Mouse (Mus musculus) CH12.LX (cell line): ENCODE measurements at regions not wholly inside any gene's neighbourhood (a gene's known extent, or its start where the extent isn't known, plus 50 kb on each side); places are given as distances from the start of the nearest gene placed in this dataset.

Source experiments
- DNase-seq: peaks from one replicate; pipeline ENCODE4 v3.0.0-alpha.2; 2013; ENCODE audit errors: extremely low read depth
- H3K27ac ChIP-seq: 2 replicates; pipeline ENCODE4 v1.5.1; 2012; ENCODE audit warnings: low read depth, mild to moderate bottlenecking, control low read depth, moderate library complexity; ENCODE audit not compliant: insufficient read depth
- H3K27me3 ChIP-seq: replicated peaks from 2 replicates; pipeline ENCODE3; 2012; ENCODE audit warnings: inconsistent platforms
- H3K36me3 ChIP-seq, 2 experiments: replicated peaks in 1 of 2; 2 replicates each; pipeline versions ENCODE3 to v1.6.1; 2012; ENCODE audit warnings: inconsistent platforms in 1 of 2, low read length in 1 of 2, mild to moderate bottlenecking in 1 of 2, mixed read lengths in 1 of 2, moderate library complexity in 1 of 2; ENCODE audit not compliant: control insufficient read depth in 1 of 2, insufficient read depth in 1 of 2
- H3K4me1 ChIP-seq, 2 experiments: 2 replicates each; pipeline ENCODE4 v1.6.1; 2012; ENCODE audit warnings: inconsistent platforms in 1 of 2, moderate library complexity in 1 of 2; ENCODE audit not compliant: insufficient read depth in 2 of 2, control insufficient read depth in 1 of 2
- H3K4me2 ChIP-seq: 2 replicates; pipeline ENCODE4 v1.6.1; 2012; ENCODE audit warnings: low read depth, mild to moderate bottlenecking, control low read depth; ENCODE audit not compliant: poor library complexity, insufficient read depth, severe bottlenecking
- H3K4me3 ChIP-seq, 3 experiments: fragments of 150-350 bp in 1 of 3; sonication (generic) in 1 of 3; replicated peaks in 1 of 3; 2 replicates each; pipeline versions ENCODE3 to v1.5.1; 2011 to 2012; ENCODE audit warnings: low read depth in 2 of 3, low read length in 2 of 3, mild to moderate bottlenecking in 2 of 3, moderate library complexity in 2 of 3, control low read depth in 1 of 3, improper control_type of control experiment in 1 of 3, inconsistent platforms in 1 of 3, mixed read lengths in 1 of 3; ENCODE audit not compliant: poor library complexity in 1 of 3
- H3K79me2 ChIP-seq: replicated peaks from 2 replicates; pipeline ENCODE4 v1.6.1; 2012; ENCODE audit warnings: mild to moderate bottlenecking, moderate library complexity; ENCODE audit not compliant: control insufficient read depth, poor library complexity, insufficient read depth, severe bottlenecking; ENCODE audit errors: extremely low read depth
- H3K9ac ChIP-seq: 2 replicates; pipeline ENCODE4 v1.6.1; 2012; ENCODE audit warnings: low read depth, mild to moderate bottlenecking, control low read depth, moderate library complexity; ENCODE audit not compliant: insufficient read depth
- H3K9me3 ChIP-seq: replicated peaks from 2 replicates; pipeline ENCODE3; 2012; ENCODE audit warnings: low read length, inconsistent platforms, mixed read lengths
- BHLHE40 ChIP-seq: IDR thresholded peaks from 2 replicates; pipeline ENCODE4 v1.6.1; 2011; ENCODE audit warnings: mild to moderate bottlenecking, low read depth, low read length, improper control_type of control experiment
- CTCF ChIP-seq, 2 experiments: IDR thresholded peaks in 1 of 2; conservative IDR thresholded peaks in 1 of 2; 2 replicates each; pipeline ENCODE4 v1.5.1; 2011 to 2012; ENCODE audit warnings: low read depth in 2 of 2, low read length in 2 of 2, improper control_type of control experiment in 1 of 2, inconsistent platforms in 1 of 2, mild to moderate bottlenecking in 1 of 2, moderate library complexity in 1 of 2
- E2F4 ChIP-seq: IDR thresholded peaks from 2 replicates; pipeline ENCODE4 v1.6.1; 2011; ENCODE audit warnings: low read depth, low read length, improper control_type of control experiment; ENCODE audit not compliant: insufficient replicate concordance
- ELF1 ChIP-seq: IDR thresholded peaks from 2 replicates; pipeline ENCODE4 v1.6.1; 2014; ENCODE audit warnings: low read depth, mild to moderate bottlenecking, inconsistent platforms, low read length, improper control_type of control experiment
- EP300 ChIP-seq: IDR thresholded peaks from 2 replicates; pipeline ENCODE4 v1.6.1; 2011; ENCODE audit warnings: low read length, improper control_type of control experiment
- ETS1 ChIP-seq: conservative IDR thresholded peaks from 2 replicates; pipeline ENCODE4 v1.6.1; 2012; ENCODE audit warnings: low read depth, mild to moderate bottlenecking, inconsistent platforms, low read length, improper control_type of control experiment, moderate library complexity
- GABPA ChIP-seq: IDR thresholded peaks from 2 replicates; pipeline ENCODE4 v1.6.1; 2012; ENCODE audit warnings: low read depth, low read length, improper control_type of control experiment, inconsistent platforms; ENCODE audit not compliant: insufficient replicate concordance
- JUND ChIP-seq: conservative IDR thresholded peaks from 2 replicates; pipeline ENCODE4 v1.6.1; 2011; ENCODE audit warnings: low read depth, low read length, improper control_type of control experiment
- MAX ChIP-seq: IDR thresholded peaks from 2 replicates; pipeline ENCODE4 v1.6.1; 2011; ENCODE audit warnings: low read length, improper control_type of control experiment
- MEF2A ChIP-seq: IDR thresholded peaks from 2 replicates; pipeline ENCODE4 v1.6.1; 2014; ENCODE audit warnings: low read depth, mild to moderate bottlenecking, inconsistent platforms, low read length, improper control_type of control experiment, borderline replicate concordance
- MYC ChIP-seq: IDR thresholded peaks from 2 replicates; pipeline ENCODE4 v1.6.1; 2011; ENCODE audit warnings: low read depth, mild to moderate bottlenecking, improper control_type of control experiment, low read length
- NELFE ChIP-seq: IDR thresholded peaks from 2 replicates; pipeline ENCODE4 v1.6.1; 2011; ENCODE audit warnings: low read depth, low read length, improper control_type of control experiment
- NRF1 ChIP-seq: IDR thresholded peaks from 2 replicates; pipeline ENCODE4 v1.6.1; 2014; ENCODE audit warnings: low read depth, mild to moderate bottlenecking, inconsistent platforms, low read length, improper control_type of control experiment, moderate library complexity
- POLR2AphosphoS2 ChIP-seq: IDR thresholded peaks from 2 replicates; pipeline ENCODE4 v1.6.1; 2011; ENCODE audit warnings: low read depth, low read length, improper control_type of control experiment
- RAD21 ChIP-seq: IDR thresholded peaks from 2 replicates; pipeline ENCODE4 v1.6.1; 2011; ENCODE audit warnings: low read depth, mild to moderate bottlenecking, low read length, improper control_type of control experiment, moderate library complexity
- SIN3A ChIP-seq: IDR thresholded peaks from 2 replicates; pipeline ENCODE4 v1.6.1; 2012; ENCODE audit warnings: low read length, improper control_type of control experiment, inconsistent platforms
- TCF12 ChIP-seq: IDR thresholded peaks from 2 replicates; pipeline ENCODE4 v1.6.1; 2014; ENCODE audit warnings: low read depth, mild to moderate bottlenecking, inconsistent platforms, low read length, improper control_type of control experiment
- USF1 ChIP-seq: IDR thresholded peaks from 2 replicates; pipeline ENCODE4 v1.6.1; 2014; ENCODE audit warnings: low read depth, mild to moderate bottlenecking, inconsistent platforms, low read length, improper control_type of control experiment
- USF2 ChIP-seq: conservative IDR thresholded peaks from 2 replicates; pipeline ENCODE4 v1.6.1; 2011; ENCODE audit warnings: low read depth, low read length, improper control_type of control experiment
- ZC3H11A ChIP-seq: IDR thresholded peaks from 2 replicates; pipeline ENCODE4 v1.6.1; 2012; ENCODE audit warnings: low read depth, mild to moderate bottlenecking, inconsistent platforms, low read length, improper control_type of control experiment
- ZMIZ1 ChIP-seq: IDR thresholded peaks from 2 replicates; pipeline ENCODE4 v1.6.1; 2012; ENCODE audit warnings: low read depth, mild to moderate bottlenecking, inconsistent platforms, low read length, improper control_type of control experiment
- ZNF384 ChIP-seq: IDR thresholded peaks from 2 replicates; pipeline ENCODE4 v1.6.1; 2012; ENCODE audit warnings: low read depth, low read length, improper control_type of control experiment, inconsistent platforms
- dilution Hi-C: fragments of 300-500 bp; cut with MboI; formaldehyde crosslinking; loops from 2 replicates; pipeline ENCODE4 v1.14.3; 2020; ENCODE audit warnings: low sequenced_read_pairs; ENCODE audit not compliant: extremely low pct_unique_long_range_greater_than_20kb, extremely low pct_ligation_motif_present
- in situ Hi-C: fragments of 300-500 bp; cut with MboI; formaldehyde crosslinking; loops from 3 replicates; pipeline ENCODE4 v1.14.3; 2019; ENCODE audit warnings: low sequenced_read_pairs, low pct_ligation_motif_present, low pct_unique_long_range_greater_than_20kb, mixed read lengths

DNA sequence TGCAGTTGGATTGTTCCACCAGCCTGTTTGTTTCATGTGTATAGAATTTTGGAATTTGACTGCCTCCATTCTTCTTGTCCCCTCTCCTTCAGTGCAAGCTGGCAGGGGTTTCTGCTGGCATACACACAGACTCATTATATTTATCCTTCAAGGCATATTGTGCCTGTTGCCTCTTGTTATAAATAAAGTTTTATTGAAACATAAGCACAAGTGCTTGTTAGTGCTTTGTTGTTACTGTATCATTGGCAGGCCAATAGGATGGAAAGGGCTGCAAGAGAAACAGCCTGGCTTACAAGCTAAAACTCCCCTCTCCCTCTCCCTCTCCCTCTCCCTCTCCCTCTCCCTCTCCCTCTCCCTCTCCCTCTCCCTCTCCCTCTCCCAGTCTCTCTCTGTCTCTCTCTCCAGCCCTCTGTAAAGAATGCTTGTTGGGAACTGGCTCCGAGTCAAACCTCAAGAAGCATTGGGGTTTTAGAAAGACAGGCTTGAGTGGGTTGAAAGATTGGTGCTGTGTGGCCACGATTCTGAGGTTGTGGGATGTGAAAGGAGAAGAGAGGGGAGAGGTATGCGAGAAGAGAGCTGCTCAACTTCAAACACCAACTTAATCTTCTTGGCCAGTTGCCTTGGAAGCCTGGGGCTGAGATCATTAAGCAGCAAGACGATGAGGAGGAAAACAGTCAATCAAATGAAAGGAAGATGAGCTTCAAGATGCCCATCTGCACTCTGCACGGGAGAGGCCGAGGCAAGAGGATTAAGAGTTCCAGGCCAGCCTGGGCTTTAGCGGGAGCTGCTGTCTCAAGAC lies 258.1 kb upstream of the Prok2 start:
- no peak overlapping the region for H3K9ac ChIP-seq
- no peak overlapping the region for H3K4me2 ChIP-seq
- DNase-seq = no peak
- H3K4me1 ChIP-seq = peaks cover 0 to 11% of the 10 kb centered on the region in 2 experiments; a peak in 2 of 4 replicates
- no peaks in the 10 kb centered on the region for H3K36me3 ChIP-seq
- dilution Hi-C loops = no loop called here
- no peak for TF ChIP-seq ETS1
- TF ChIP-seq ELF1 = no peak
- TF ChIP-seq BHLHE40 = no peak
- no peak for TF ChIP-seq ZC3H11A
- TF ChIP-seq USF1 = no peak
- no peak for TF ChIP-seq POLR2AphosphoS2
- TF ChIP-seq MEF2A = no peak
- no peak for TF ChIP-seq ZMIZ1
- no peak for TF ChIP-seq CTCF (conservative IDR thresholded peaks at IDR 0.05 in 1 of 2, IDR thresholded peaks at IDR 0.05 in 1 of 2; ENCODE audit: low read depth in 2 of 2, low read length in 2 of 2)
- no peak for TF ChIP-seq MYC
- TF ChIP-seq RAD21 = no peak
- TF ChIP-seq NELFE = no peak
- no peak for TF ChIP-seq TCF12
- TF ChIP-seq ZNF384 = no peak
- TF ChIP-seq USF2 = no peak
- TF ChIP-seq NRF1 = no peak
- no peak for TF ChIP-seq GABPA
- TF ChIP-seq E2F4 = no peak
- no peaks in the 10 kb centered on the region for H3K9me3 ChIP-seq
- in situ Hi-C loops = no loop called here
- peaks cover 1% of the 10 kb centered on the region for H3K27me3 ChIP-seq
- H3K27ac ChIP-seq = no peak overlapping the region
- no peaks in the 10 kb centered on the region for H3K79me2 ChIP-seq
- no peak overlapping the region for H3K4me3 ChIP-seq

DNA sequence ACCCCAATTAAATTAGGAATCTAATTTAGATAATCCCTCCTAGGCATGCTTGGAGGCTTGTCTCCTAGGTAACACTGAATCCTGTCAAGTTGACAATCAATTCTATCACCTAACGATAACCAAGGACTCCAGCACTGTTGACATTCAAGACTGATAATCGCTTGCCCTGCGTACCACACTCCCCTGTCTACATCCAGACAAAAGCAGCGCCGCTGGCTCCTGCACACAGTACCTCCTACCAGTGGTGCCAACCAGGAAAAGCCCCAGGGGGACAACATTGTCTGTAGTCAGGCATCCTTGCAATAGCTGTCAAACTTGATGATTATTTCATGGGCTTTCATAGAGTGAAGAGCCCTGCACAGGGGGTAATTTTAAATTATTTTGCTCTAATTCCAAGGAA lies 253.4 kb upstream of the Prok2 start:
- no peak for DNase-seq
- Histone ChIP-seq H3K4me3 (no peak overlapping the region), H3K9ac (no peak overlapping the region), H3K4me2 (no peak overlapping the region), H3K9me3 (no peaks in the 10 kb centered on the region), H3K27ac (no peak overlapping the region), H3K4me1 (peaks cover 0 to 18% of the 10 kb centered on the region in 2 experiments; a peak in 2 of 4 replicates), H3K79me2 (no peaks in the 10 kb centered on the region), H3K27me3 (no peaks in the 10 kb centered on the region), H3K36me3 (no peaks in the 10 kb centered on the region)
- no peak for TF ChIP-seq JUND
- no peak for TF ChIP-seq USF1
- TF ChIP-seq NELFE = no peak
- TF ChIP-seq E2F4 = no peak
- TF ChIP-seq BHLHE40 = no peak
- TF ChIP-seq GABPA = no peak
- no peak for TF ChIP-seq EP300
- no peak for TF ChIP-seq POLR2AphosphoS2
- no peak for TF ChIP-seq SIN3A
- no peak for TF ChIP-seq MAX
- TF ChIP-seq USF2 = no peak
- in situ Hi-C loops (no loop called here), dilution Hi-C loops (no loop called here)
